Mouse (Mus musculus) naive thymus-derived CD4-positive, alpha-beta T cell, adult 2 months (primary cell): ENCODE results near the gene Orai3.

Experiments used
- DNase-seq: peaks from one replicate; pipeline ENCODE4 v3.0.0-alpha.2; 2011; ENCODE audit warnings: low read depth

Gene Orai3

DNA sequence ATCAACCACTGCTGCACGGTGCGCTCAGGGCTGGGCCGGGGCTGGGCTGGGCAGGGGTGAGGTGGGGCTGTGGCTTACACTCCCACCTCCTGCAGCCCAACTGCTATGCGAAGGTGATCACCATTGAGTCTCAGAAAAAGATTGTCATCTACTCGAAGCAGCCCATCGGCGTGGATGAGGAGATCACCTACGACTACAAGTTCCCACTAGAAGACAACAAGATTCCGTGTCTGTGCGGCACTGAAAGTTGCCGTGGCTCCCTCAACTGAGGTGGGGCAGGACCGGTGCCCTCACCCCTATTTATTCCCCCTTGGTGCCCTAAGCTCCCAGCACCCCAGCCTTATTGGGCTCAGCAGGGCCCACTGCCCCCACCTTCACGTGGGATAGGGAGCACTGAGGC, 29.6 kb downstream of the Orai3 start:
- no peak for DNase-seq

DNA sequence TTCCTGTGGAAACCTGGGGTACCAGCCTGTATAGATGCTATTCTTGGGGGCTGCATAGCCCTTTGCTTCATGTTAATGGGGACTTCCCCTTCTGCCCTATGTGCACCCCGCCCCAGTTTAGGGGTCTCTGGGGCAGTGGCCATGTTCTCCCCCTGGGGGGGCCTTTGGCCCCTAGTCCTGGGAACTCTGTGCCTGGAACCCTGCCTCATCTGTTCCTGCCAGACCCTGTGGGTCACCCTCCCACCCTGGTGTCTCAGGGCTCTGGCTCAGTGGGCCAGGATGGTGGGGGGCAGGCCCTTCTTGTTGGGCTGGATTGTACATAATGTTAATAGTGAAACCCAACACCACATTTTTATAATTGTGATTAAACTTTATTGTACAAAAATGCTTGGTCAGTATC, 30.1 kb downstream of the Orai3 start:
- no peak for DNase-seq

DNA sequence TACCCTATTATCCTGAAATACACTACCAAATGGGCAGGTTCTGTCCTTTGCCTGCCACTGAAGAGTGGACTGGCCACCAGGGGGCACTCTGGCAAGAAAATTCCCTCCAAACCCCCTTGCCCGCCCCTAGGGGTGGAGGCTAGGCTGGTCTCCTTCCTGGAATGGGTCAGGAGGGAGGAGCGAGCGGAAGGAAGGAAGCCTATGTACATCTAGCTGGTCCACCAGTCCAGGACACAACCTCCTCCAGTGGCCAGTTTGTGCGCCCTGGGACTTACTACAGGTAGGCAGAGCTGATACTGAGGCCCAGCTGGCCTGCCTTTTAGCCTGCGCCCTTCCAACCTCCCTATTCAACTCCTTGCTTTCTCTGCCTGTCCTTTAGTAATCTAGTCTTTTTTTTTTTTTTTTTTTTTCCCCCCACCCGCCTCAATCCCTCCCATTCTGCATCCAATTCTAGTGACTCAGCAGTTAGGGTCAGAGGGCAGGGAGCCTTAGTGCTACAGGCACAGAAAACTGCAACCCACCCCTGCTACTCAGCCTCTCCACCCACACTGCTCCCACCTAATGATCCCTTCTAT, 30.9 kb downstream of the Orai3 start, which contains the start of gene Hsd3b7:
Gene Hsd3b7 (plus strand): TSS at position 170 of the 575 bp plus-strand sequence.
- peak; percentile 83 for DNase-seq

DNA sequence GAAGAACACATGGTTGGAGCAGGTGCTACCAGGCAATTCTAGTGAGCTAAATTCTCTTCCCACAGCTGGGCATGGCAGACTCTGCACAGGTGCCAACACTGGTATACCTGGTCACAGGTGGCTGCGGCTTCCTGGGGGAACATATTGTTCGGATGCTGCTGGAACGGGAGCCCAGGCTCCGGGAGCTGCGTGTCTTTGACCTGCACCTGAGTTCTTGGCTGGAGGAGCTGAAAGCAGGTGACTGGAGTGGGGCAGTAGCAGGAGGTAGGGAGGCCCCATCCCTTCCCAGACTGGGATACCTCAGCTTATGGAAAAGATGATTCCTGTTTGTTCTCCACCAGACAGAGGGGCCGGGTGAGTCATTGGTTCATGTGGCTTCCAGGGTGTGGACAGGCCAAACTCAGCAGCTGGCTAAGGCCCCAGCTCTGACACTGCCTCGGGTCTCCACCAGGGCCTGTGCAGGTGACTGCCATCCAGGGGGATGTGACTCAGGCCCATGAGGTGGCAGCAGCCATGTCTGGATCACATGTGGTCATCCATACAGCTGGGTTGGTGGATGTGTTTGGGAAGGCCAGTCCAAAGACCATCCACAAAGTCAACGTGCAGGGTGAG, 31.5 kb downstream of the Orai3 start:
- no peak for DNase-seq

DNA sequence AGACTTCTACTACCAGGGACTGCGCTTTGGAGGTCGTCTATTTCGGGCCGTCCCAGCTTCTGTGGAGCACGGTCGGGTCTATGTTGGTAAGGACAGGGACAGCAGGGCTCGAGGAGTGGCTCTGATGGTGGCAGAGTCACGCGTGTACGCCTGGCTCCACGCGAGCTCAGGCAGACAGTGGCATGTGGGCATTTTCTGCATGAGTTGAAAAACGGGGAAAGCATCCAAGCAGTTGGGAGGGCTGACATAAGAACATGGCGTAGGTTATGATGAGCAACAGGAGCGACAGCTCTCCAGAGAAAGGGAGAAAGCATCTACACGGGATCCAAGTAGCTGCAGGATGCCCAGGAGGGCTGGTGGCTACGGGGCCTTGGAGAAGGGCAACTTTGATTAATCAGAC, 32.7 kb downstream of the Orai3 start:
- no peak for DNase-seq

DNA sequence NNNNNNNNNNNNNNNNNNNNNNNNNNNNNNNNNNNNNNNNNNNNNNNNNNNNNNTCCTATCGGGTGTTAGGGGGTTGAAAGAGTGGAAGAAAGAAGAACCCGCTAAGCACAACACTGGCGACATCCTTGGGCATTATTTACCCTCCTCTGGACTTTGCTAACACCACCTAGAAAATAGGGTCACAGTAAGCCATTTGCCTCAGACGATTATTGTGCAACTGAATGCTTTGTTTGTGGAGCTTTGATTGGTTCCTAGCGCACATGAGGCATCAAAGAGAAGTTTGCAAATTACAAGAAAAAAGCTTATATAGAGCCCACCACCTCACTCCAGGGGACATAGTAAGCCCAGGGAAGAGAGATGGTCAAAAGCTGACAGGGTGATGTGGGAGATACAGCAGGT, 39.2 kb downstream of the Orai3 start:
- no peak for DNase-seq

DNA sequence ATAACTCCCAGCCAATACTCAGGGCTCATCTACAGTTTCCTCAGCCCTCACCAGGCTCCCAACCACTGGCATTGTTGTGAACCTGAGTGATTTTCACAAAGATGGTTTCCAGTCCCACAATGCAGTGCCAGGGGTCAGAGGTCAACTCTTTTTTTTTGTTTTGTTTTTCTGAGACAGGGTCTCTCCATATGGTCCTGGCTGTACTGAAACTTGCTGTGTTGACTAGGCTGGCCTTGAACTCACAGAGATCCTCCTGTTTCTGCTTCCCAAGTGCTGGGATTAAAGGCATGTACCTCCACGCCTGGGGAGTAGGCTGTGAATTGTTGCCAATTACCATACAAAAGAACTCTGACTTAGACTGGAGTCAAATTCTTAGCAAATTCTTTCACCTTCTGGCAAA, 40.2 kb downstream of the Orai3 start:
- no peak for DNase-seq

DNA sequence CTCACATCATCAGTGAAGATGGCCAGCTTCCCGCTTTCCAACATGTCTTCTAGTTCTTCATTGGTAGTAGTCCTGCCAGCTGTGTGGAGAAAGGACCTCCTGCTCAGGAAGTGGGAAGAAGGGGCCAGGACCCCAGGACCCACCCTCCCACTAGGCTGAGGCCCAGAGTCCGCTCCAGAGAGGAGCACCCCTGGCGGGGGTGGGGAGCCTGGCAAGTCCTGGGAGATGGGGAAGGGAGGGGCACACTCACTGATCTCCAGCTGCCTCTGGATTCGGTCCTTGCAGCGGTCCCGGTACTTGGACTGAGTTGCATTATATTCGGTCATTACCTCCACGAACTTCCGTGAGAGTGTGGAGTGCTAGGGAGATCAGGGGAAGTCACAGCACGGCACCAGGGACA, 41.0 kb downstream of the Orai3 start:
- DNase-seq, result no peak

DNA sequence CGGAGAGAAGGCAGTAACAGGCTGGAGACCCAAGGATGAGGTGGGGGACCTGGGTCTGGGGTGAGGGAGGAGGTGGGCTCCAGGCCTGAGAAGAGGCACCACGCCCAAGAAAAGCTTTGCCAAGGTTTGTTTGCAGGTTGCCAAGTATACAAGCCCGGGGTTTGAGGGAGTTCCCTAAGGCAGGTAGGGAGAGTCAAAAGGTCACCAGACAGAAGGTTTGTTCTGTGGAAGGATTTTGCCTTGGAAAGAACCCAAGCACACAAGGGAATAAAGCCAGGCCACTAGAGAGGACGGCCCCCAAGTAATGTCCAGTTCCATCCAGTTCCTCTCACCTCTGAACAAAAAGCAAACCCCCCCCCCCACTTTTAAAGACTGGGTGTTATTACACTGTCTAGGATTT, 41.6 kb downstream of the Orai3 start:
- DNase-seq, result no peak

DNA sequence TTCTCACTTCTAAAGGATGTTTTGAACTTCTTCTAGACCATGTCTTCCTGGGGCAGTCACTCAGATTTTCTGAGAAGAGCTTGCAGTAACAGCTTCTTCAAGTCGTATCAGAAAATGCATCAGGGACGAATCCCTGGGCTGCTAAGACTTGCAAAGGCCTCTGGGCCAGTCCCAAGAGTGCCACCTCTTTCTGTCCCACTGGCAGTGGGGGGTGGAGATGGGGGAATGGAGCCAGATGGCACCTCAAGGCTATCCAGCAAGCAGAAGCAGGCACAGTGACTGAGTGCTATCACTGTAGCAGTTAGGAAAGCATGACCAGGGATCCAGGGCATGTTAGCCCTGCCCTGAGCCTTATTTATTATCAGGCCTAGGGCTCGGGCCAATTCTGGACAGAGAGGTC, 42.7 kb downstream of the Orai3 start:
- no peak for DNase-seq

DNA sequence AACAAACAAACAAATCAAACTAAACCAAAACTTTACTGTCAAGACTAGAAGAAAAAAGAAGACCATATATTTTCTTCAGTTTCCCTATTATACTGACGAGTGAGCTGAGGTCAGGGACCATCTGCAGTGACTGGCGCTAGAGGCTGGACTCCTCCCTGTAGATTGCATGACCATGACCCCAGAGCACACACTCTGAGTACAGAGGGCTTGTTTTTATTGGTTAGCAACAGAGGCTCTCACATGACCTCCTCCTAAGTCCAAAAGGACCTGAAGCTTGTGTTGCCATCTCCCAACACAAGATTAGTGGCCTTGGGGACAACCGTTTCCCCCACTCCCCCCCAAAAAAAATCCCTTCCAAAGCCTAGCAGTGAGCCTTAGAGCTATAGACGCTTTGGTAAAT, 44.2 kb downstream of the Orai3 start:
- no peak for DNase-seq

DNA sequence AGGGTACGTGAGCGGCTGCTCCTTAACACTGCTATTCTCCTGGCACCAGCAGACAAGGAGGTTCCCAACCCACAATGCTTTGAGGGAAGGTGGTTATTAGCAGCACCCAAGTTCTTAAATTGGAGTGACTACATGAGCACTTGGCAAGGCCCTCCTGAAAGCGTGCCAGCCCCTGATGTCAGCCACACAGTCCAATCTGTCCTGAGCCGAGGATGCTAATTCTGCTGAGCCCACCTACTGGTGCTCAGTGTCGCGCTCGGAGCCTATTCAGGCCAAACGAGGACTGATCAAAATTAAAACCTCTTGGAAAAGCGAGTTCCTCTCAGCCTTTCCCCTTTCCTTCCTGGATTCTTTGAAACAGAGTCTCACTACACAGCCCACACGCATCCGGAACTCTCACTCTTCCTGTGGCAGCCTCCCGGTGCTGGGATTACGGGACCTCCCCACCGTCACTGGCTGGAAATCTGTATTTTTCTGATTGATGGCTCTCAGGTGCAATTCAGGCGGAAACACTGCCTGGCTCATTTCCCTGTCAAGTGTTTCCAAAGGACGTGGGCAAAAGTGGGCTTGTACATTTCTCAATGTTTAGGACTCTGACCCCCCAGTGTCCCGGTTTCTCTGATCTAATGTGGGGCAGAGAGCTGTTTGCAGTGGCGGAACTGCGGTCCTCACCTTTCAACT, 44.8 kb downstream of the Orai3 start:
- no peak for DNase-seq

DNA sequence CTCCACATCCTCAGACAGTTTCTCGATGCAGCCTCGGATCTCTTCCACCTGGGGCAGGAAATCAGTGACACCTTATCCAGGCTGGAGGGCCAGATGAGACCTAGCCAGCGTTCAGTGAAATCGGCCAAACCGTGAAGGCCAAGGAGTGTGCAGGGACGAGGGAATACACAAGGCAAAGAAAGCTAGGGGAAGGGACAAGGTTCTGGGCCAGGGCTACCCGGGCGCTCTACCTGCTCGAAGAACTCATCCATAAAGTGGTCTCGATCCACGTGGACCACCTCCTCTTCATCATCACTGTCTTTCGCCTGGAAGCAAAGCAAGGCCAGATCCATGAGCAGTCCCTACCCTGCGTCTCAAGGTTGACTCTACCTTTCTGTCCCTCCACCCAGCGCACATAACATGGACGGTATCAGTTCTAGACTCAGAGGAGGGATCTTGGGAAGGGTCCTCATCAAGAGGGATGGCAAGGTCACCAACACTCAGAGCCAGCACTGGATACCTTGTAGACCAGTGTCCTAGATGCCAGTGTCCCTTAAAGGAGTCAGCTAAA, 45.6 kb downstream of the Orai3 start:
- no peak for DNase-seq

DNA sequence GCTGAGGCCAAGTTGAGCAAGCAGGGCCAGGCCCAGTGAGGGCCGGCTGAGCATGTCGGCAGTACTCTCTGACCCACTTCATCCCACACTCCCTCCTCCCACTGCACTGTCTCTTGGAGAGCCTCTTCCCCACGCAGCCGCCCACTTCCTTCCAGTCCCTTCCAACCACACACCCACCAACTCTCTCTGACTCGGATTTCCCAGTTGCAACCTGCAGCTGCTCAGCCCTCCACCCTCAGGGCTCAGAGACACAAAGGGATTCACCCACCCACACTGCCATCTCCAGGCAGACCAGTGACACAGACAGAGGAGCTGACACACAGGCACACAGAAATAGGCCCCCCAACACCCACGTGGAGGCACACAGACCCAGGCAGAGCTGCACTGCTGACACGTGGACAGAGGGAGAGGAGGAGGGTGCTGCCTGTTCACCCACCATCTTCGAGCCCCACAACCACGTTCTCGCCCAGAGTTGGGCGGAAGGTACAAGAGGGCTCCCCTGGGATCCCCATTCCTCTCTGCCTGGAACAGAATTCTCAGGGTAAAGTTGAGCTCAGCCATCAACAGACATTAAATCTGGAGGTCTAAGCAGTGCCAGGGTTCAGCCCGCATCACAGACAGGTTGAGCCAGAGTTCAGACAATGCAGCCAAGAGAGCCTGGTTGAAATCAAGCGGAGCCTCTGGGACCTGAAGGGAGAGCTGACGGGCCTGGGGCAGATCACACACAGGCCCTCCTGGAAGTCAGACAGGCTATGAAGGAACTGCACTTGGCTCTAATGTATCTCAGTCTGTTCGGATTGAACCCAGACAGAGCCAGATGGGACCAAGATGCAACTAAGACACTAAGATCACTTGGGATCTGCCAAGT, 46.6 kb downstream of the Orai3 start:
- no peak for DNase-seq

DNA sequence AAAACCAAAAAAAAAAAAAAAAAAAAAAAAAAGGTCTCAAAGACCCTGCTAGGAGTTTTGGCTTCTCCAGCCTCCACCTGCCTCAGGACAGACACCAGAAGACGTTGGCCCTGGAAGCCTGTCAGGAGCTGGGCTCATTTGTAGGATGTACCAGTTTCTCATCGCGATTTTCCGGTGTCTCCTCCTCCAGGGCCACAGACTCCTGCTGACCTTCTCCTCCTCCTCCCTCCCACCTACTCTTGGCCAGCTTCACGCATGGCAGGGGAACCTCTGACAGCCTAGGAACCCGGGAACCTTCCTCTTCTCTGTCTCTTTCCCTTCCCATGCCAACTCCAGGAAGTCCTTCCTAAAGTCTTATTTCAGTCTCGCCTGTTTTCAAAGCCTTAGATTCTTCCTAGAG, 47.4 kb downstream of the Orai3 start:
- no peak for DNase-seq

DNA sequence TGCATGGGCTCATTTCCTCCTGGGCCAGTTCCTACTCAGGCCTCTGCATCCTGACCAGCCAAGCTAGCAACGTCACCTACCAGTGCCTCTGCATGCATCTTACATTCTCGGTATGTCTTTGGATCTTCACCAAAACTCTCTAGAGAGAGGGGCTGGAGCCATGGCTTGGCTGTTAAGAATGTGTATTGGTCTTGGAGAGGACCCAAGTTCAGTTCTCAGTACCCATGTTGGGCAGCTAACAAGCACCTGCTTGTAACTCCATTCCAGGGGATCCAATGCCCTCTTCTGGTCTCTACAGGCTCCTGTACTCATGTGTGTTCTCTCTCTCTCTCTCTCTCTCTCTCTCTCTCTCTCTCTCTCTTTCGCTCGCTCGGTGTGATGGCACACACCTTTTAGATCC, 48.2 kb downstream of the Orai3 start:
- no peak for DNase-seq

DNA sequence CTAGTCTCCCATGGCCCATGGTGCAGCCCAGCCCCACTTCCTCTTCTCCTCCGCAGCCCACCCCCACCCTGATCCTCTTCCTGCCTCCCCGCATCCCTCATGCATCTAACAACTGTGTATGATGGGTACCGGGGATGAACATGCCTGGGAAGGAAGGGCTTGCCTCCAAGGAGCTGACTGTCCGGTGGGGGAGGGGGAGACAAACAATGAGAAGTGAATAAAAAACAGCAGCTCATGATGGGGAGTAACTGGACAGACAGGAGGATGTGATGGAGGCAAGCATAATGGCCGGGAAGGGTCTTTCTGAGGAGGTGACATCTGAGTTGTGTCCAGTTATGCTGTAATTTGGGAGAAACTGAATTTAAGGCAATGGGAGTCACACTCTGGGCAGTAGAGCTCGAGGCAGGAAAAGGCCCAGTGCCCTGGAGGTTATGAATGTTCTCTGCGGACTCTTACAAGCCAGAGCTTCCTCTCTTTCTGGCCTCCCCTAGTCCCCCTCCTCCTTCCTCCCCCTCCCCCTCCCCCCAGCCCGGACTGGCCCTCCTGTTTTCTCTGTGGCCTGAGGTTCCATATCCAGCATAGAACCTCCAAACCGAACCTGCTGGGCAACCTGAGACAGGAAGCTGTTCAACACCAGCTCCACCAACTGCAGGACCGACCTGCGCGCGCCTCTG, 51.4 kb downstream of the Orai3 start:
- DNase-seq, result no peak

DNA sequence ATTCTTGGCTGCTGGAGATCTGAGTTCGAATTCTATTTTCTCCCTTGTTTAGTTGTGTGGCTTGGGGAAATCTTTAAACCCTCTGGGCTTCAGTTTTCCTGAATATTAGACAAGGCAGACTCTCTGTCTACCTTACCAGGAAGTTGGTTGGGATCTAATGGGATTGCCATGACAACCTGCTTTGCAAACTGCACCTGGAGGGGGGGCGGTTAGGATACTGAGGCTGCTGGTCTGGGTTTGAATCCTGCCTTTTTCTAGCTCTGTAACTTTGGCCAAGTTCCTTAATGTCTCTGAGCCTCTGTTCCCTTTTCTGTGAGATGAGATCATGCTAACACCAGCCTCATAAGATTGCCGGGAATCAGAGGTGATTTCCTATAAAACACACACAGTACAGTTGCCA, 52.9 kb downstream of the Orai3 start:
- no peak for DNase-seq

DNA sequence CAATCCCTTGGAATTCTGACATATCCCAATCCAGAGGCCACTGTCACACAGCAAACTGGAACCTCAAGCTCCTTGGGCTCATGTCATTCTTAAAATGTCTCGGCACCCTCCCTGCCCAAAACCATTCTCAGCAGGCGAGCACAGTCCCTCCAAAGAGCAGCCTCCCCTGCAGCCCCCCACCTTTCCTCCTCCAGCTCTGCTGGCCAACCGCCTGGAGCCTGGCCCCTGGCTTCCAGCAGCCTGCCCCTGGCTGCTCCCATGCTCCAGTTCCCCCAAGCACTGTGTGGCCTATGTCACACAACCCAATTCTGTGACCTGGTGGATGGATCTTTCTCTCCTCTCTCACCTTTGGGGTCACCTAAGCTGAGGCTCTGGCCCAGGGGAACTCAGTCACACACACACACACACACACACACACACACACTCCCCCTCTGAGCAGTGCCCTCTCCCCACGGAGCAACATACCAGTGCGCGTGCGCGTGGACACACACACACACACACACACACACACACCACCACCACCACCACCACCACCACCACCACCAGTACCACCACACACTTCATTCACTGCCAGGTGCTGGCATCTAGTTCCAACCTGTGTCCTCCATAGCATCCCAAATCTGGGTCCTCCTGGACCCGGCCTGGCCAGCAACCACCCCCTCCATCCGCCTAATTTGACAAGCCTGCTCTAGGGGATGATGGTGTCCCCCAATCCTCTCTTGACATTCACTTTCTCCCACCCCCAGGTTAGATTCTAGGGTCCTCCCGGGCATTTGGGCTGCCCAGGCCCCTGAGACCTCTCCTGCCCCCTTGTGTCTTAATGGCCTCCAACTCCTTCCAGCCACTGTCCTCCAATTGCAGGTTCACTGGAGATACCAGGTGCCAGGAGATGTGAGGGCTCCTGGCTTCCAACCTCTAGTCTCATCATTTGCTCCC, 53.9 kb downstream of the Orai3 start:
- DNase-seq, result no peak

DNA sequence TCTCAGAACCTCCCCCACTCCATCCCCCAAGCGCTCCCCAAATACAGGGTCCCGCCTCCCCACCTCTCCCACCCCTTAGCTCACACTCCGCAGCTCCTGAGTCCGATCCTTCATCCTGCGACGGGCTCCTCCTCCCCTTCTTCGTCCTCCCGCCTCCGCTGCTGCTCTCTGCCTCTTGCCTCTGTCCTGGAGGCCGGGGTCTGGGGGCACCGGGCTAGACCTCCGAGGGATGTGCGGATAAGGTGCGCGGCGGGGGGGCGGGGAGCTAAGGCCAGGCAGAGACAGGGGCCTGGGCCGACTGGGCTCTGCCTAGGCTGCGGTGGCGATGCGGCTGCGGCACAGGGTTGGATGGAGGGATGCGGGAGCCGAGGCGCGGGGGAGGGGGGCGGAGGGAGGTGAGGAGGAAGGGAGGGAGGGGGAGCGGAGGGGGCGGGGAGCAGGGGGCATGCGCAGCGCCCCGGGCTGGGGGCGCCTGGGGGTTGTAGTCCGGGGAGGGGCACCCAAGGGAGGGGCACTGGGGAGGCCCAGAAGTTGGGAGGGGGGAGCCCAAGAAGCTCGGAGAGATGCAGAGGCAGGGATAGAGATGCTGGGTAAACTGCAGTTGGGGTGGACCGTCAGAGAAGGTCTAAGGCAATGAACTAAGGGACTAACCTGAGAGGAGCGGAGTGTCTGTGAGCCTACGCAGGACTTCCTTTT, 54.7 kb downstream of the Orai3 start, which contains the start of the genes Stx4a and Stx1b:
Gene Stx4a (plus strand): TSS at position 119 of the 696 bp plus-strand sequence.
Gene Stx1b (minus strand): TSS at position 374 of the 696 bp plus-strand sequence.
- DNase-seq, result no peak
